Mouse (Mus musculus): ENCODE results near the gene Ccdc85c. TPM values are rescaled to one million over a fixed set of nuclear protein-coding genes. Genes with fewer than 3 reads are reported as not detected.

Ccdc85c gene
- polyA plus RNA-seq, 1 experiment from 2014 or later, result 4.2 TPM

- H3K27ac ChIP-seq (ENCODE audit: low read length), result no peak overlapping the region
- no peaks in the 10 kb centered on the region for H3K9me3 ChIP-seq (replicated peaks; ENCODE audit: control insufficient read depth, low read length)
- peaks cover 35% of the 10 kb centered on the region for H3K4me1 ChIP-seq (ENCODE audit: control insufficient read depth, insufficient read depth, low read length)
- no peak for ATAC-seq (replicated peaks; ENCODE audit: extremely low read depth, insufficient read depth, low FRiP score)
- WGBS, result 36% methylated on average over 10 of the region's 10 CpGs
- H3K36me3 ChIP-seq (ENCODE audit: control insufficient read depth, insufficient read depth), result no peaks in the 10 kb centered on the region
- no peak overlapping the region for H3K4me2 ChIP-seq (ENCODE audit: low read depth, low read length)
- no peak overlapping the region for H3K9ac ChIP-seq (ENCODE audit: low read length)
- H3K27me3 ChIP-seq (ENCODE audit: control insufficient read depth, insufficient read depth, low read length), result no peaks in the 10 kb centered on the region
- H3K4me3 ChIP-seq (ENCODE audit: low read length), result no peak overlapping the region
Observed at GRCm38 (mm10) chr12:108221206-108221605, 54.0 kb downstream of the Ccdc85c start.

GRCm38 (mm10) chr12:108220621-108221020 lies 54.6 kb downstream of the Ccdc85c start:
- Histone ChIP-seq H3K36me3 (ENCODE audit: control insufficient read depth, insufficient read depth) (no peaks in the 10 kb centered on the region), H3K27ac (ENCODE audit: low read length) (no peak overlapping the region), H3K4me1 (ENCODE audit: control insufficient read depth, insufficient read depth, low read length) (peaks cover 29% of the 10 kb centered on the region), H3K9ac (ENCODE audit: low read length) (no peak overlapping the region), H3K27me3 (ENCODE audit: control insufficient read depth, insufficient read depth, low read length) (no peaks in the 10 kb centered on the region), H3K4me3 (ENCODE audit: low read length) (no peak overlapping the region), H3K9me3 (replicated peaks; ENCODE audit: control insufficient read depth, low read length) (no peaks in the 10 kb centered on the region), H3K4me2 (ENCODE audit: low read depth, low read length) (no peak overlapping the region)
- WGBS, result 71% methylated on average over 12 of the region's 12 CpGs
- no peak for ATAC-seq (replicated peaks; ENCODE audit: extremely low read depth, insufficient read depth, low FRiP score)

GRCm38 (mm10) chr12:108219825-108220616 lies 55.2 kb downstream of the Ccdc85c start:
- H3K27me3 ChIP-seq (ENCODE audit: control insufficient read depth, insufficient read depth, low read length), result no peaks in the 10 kb centered on the region
- no peak overlapping the region; the same call in 1 of the 2 replicates for H3K4me2 ChIP-seq (ENCODE audit: low read depth, low read length)
- H3K4me1 ChIP-seq (ENCODE audit: control insufficient read depth, insufficient read depth, low read length), result peaks cover 25% of the 10 kb centered on the region
- H3K4me3 ChIP-seq (ENCODE audit: low read length), result no peak overlapping the region
- no peak for ATAC-seq (replicated peaks; ENCODE audit: extremely low read depth, insufficient read depth, low FRiP score)
- H3K27ac ChIP-seq (ENCODE audit: low read length), result 0 out of 2 replicates have a peak overlapping the region, but pooled peaks have one; percentile 9
- H3K36me3 ChIP-seq (ENCODE audit: control insufficient read depth, insufficient read depth), result no peaks in the 10 kb centered on the region
- no peaks in the 10 kb centered on the region for H3K9me3 ChIP-seq (replicated peaks; ENCODE audit: control insufficient read depth, low read length)
- no peak overlapping the region for H3K9ac ChIP-seq (ENCODE audit: low read length)
- WGBS, result 70% methylated on average over 21 of the region's 21 CpGs

GRCm38 (mm10) chr12:108219163-108219562 lies 56.1 kb downstream of the Ccdc85c start:
- no peak for ATAC-seq (replicated peaks; ENCODE audit: extremely low read depth, insufficient read depth, low FRiP score)
- 0 out of 2 replicates have a peak overlapping the region, but pooled peaks have one; percentile 9 for H3K27ac ChIP-seq (ENCODE audit: low read length)
- no peak overlapping the region for H3K9ac ChIP-seq (ENCODE audit: low read length)
- 58% methylated on average over 15 of the region's 15 CpGs for WGBS
- H3K4me3 ChIP-seq (ENCODE audit: low read length), result no peak overlapping the region
- no peaks in the 10 kb centered on the region for H3K9me3 ChIP-seq (replicated peaks; ENCODE audit: control insufficient read depth, low read length)
- no peaks in the 10 kb centered on the region for H3K36me3 ChIP-seq (ENCODE audit: control insufficient read depth, insufficient read depth)
- H3K27me3 ChIP-seq (ENCODE audit: control insufficient read depth, insufficient read depth, low read length), result no peaks in the 10 kb centered on the region
- H3K4me2 ChIP-seq (ENCODE audit: low read depth, low read length), result no peak overlapping the region
- H3K4me1 ChIP-seq (ENCODE audit: control insufficient read depth, insufficient read depth, low read length), result peaks cover 19% of the 10 kb centered on the region

GRCm38 (mm10) chr12:108217572-108217971 lies 57.7 kb downstream of the Ccdc85c start:
- H3K36me3 ChIP-seq (ENCODE audit: control insufficient read depth, insufficient read depth), result no peaks in the 10 kb centered on the region
- H3K4me3 ChIP-seq (ENCODE audit: low read length), result no peak overlapping the region
- no peak for ATAC-seq (replicated peaks; ENCODE audit: extremely low read depth, insufficient read depth, low FRiP score)
- no peak overlapping the region for H3K9ac ChIP-seq (ENCODE audit: low read length)
- H3K27me3 ChIP-seq (ENCODE audit: control insufficient read depth, insufficient read depth, low read length), result no peaks in the 10 kb centered on the region
- H3K9me3 ChIP-seq (replicated peaks; ENCODE audit: control insufficient read depth, low read length), result no peaks in the 10 kb centered on the region
- no peak overlapping the region for H3K4me2 ChIP-seq (ENCODE audit: low read depth, low read length)
- H3K27ac ChIP-seq (ENCODE audit: low read length), result no peak overlapping the region
- 61% methylated on average over 5 of the region's 5 CpGs for WGBS
- peaks cover 29% of the 10 kb centered on the region for H3K4me1 ChIP-seq (ENCODE audit: control insufficient read depth, insufficient read depth, low read length)

- 83% methylated on average over 11 of the region's 11 CpGs for WGBS
- Histone ChIP-seq H3K9ac (ENCODE audit: low read length) (no peak overlapping the region), H3K9me3 (replicated peaks; ENCODE audit: control insufficient read depth, low read length) (no peaks in the 10 kb centered on the region), H3K4me1 (ENCODE audit: control insufficient read depth, insufficient read depth, low read length) (peaks cover 36% of the 10 kb centered on the region), H3K36me3 (ENCODE audit: control insufficient read depth, insufficient read depth) (no peaks in the 10 kb centered on the region), H3K4me3 (ENCODE audit: low read length) (no peak overlapping the region), H3K4me2 (ENCODE audit: low read depth, low read length) (no peak overlapping the region), H3K27me3 (ENCODE audit: control insufficient read depth, insufficient read depth, low read length) (no peaks in the 10 kb centered on the region), H3K27ac (ENCODE audit: low read length) (no peak overlapping the region)
- no peak for ATAC-seq (replicated peaks; ENCODE audit: extremely low read depth, insufficient read depth, low FRiP score)
Observed at GRCm38 (mm10) chr12:108216611-108217370, 58.4 kb downstream of the Ccdc85c start.

GRCm38 (mm10) chr12:108215090-108215489 lies 60.1 kb downstream of the Ccdc85c start:
- H3K27ac ChIP-seq (ENCODE audit: low read length), result no peak overlapping the region
- 41% methylated on average over 8 of the region's 8 CpGs for WGBS
- H3K9me3 ChIP-seq (replicated peaks; ENCODE audit: control insufficient read depth, low read length), result no peaks in the 10 kb centered on the region

GRCm38 (mm10) chr12:108213090-108214041 lies 61.9 kb downstream of the Ccdc85c start:
- Histone ChIP-seq H3K9ac (ENCODE audit: low read length) (no peak overlapping the region), H3K27ac (ENCODE audit: low read length) (no peak overlapping the region), H3K4me3 (ENCODE audit: low read length) (no peak overlapping the region), H3K4me1 (ENCODE audit: control insufficient read depth, insufficient read depth, low read length) (peaks cover 28% of the 10 kb centered on the region), H3K4me2 (ENCODE audit: low read depth, low read length) (no peak overlapping the region), H3K9me3 (replicated peaks; ENCODE audit: control insufficient read depth, low read length) (no peaks in the 10 kb centered on the region), H3K36me3 (ENCODE audit: control insufficient read depth, insufficient read depth) (no peaks in the 10 kb centered on the region), H3K27me3 (ENCODE audit: control insufficient read depth, insufficient read depth, low read length) (no peaks in the 10 kb centered on the region)
- ATAC-seq (replicated peaks; ENCODE audit: extremely low read depth, insufficient read depth, low FRiP score), result no peak
- WGBS, result 43% methylated on average over 18 of the region's 18 CpGs

More at GRCm38 (mm10) chr12:108215090-108215489, 60.1 kb downstream of the Ccdc85c start:
- peak; percentile 69 for ATAC-seq (replicated peaks; ENCODE audit: extremely low read depth, insufficient read depth, low FRiP score)
- no peak overlapping the region for H3K4me3 ChIP-seq (ENCODE audit: low read length)
- H3K27me3 ChIP-seq (ENCODE audit: control insufficient read depth, insufficient read depth, low read length), result no peaks in the 10 kb centered on the region
- no peak overlapping the region for H3K9ac ChIP-seq (ENCODE audit: low read length)
- H3K36me3 ChIP-seq (ENCODE audit: control insufficient read depth, insufficient read depth), result no peaks in the 10 kb centered on the region
- H3K4me2 ChIP-seq (ENCODE audit: low read depth, low read length), result no peak overlapping the region
- H3K4me1 ChIP-seq (ENCODE audit: control insufficient read depth, insufficient read depth, low read length), result peaks cover 34% of the 10 kb centered on the region

Measured in heart, embryonic 16.5 days (tissue).